Mouse (Mus musculus) R1 (cell line): ENCODE results near the gene Pde4b.

Experiments
- DNase-seq: peaks from one replicate; pipeline ENCODE4 v3.0.0-alpha.2; 2018; ENCODE audit warnings: low read depth, low spot score

Pde4b gene

DNA sequence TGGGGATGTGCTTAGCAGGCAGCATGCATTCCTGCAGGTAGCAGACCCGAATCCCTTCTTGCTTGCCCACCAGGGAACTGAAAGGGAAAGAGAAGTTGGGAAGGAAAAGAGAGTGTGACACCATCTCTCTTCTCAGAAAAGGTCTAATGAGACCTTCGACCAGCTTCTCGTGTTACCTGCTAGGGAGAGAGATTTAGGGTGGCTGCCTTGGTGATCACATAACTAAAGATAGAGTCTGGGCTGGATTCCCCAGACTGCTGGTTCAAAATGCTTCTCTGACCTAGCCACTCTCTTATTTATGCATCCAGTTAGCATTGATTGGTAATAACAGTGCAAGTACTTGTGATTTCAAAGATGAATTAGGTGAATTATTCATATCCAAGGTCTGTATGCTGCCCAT, 448.5 kb downstream of the Pde4b start:
- no peak for DNase-seq

GRCm38 (mm10) chr4:102538266-102538665, 450.9 kb downstream of the Pde4b start:
- no peak for DNase-seq

- no peak for DNase-seq
Observed at GRCm38 (mm10) chr4:102538793-102539192, 451.4 kb downstream of the Pde4b start.

- no peak for DNase-seq
Observed at GRCm38 (mm10) chr4:102539598-102540180, 452.3 kb downstream of the Pde4b start.

DNA sequence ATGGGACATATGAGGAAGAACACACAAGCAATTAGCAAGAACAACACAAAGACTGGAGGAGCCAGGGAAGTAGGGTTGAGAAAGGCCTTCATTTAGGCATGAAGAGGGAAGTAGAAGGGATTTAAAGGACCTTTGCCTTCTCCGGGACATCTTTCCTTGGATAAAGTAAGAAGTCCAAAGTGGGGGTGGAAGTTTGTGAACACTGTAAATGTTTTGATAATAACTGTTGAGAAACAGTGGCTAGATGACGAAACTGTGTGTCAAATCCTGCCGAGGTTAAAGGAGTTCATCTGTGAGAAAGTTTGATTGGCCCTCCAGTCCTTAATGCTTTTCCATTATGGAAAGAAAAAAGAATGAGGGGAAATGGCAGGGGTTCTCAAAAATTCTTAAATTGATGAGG, 455.6 kb downstream of the Pde4b start:
- DNase-seq, result no peak

DNA sequence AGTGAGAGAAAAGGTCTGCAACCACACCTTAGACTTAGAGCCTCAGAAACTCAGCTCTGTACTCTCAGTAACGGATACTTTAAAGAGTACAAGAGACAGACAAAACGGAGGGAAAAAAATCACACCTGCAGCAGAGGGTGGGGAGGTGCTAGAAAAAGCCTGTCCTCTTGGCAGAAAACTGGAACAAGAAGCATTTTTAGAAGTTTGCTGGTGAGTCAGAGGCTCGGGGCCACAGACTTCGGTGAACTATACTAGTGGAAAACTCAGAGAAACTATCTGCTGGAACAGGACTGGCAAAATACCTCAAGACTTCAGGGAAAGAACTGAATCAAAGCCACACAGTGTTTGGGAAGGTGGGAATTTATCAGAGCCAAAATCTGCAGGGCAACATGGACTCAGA, 457.9 kb downstream of the Pde4b start:
- no peak for DNase-seq

- DNase-seq, result no peak
Observed at GRCm38 (mm10) chr4:102555566-102555965, 468.2 kb downstream of the Pde4b start.

GRCm38 (mm10) chr4:102557006-102557405, 469.7 kb downstream of the Pde4b start:
- no peak for DNase-seq

GRCm38 (mm10) chr4:102557508-102558220, 470.3 kb downstream of the Pde4b start:
- no peak for DNase-seq

DNA sequence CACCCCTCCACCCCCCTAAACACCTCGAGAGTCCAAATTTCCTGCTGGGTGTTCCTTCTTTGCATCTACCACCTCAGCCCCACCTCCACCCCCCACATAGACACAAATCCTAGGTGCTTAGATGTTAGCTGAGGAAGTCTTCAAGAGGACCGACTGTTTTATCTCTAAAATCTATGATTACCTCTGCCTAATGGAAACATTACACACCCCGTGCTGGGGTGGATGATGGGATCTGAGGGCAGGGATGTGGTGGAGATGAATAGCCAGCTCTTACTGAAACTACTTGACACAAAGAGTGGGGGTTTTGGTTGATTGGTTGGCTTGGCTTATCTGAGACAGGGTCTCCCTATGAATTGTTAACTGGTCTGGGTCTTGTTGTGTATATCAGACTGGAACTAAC, 471.0 kb downstream of the Pde4b start:
- DNase-seq, result no peak

DNA sequence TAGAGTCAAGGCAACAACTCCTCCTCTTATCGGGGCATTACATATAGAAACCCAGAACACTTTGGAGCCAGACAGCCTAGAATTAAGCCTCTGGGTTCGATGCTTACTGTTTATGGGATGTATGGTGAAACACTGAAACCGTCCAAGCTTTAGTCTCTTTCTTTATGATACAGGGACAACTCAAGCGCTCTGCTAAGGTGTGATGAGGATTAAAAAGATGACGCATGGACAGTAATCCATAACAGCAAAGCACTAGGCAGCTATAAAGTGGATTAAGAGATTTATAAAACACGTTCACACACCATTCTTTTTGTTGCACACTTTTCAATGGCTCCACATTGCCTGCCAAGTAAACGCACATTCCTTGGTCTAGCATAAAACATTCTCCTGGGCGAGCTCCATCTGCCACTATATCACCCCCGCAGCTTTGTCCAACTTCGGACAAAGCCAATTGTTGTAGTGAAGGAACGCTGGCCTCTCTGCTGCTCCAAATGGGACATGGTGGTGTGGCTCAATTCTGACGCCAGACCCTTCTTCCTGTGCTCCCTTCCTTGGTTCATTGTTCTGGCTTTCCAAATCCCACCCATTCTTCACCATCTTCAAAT, 473.4 kb downstream of the Pde4b start:
- no peak for DNase-seq

GRCm38 (mm10) chr4:102563273-102563855, 476.0 kb downstream of the Pde4b start:
- DNase-seq, result no peak

DNA sequence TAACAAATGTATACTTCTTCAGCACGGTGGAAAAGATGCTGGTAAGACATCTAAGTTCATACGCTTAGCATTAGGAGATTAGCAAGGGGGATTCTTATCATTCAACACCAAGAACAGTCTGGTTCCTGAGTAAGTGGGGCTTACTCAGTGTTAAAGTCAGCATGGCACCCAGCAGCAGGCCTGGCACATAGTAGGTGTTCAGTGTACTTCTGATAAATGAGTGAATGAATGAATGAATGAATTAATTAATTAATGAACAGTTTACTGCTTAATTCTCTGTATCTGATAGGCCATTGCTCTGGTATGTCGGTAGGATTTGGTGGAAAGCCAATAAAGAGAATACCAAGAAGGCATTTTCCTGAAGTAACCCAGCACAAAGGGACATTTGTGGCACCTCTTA, 476.9 kb downstream of the Pde4b start:
- DNase-seq, result no peak

DNA sequence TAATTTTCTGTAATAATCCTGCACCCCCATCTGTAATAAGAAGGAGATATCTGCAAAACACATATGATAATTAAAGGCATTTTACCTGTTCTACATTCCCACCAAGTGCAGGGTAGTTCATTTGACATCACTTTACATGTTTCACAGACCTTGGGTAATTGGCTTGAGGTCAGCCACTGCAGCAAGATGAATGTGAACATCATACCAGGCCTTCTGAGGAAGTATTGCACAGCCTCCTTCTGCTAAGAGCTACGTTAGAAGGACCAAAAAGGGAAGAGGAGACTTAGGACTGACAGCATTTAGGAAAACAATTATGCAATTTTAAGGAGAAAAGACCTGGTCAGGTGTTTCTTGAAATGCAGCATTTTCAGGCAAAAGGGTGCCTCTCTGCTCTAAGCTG, 479.1 kb downstream of the Pde4b start:
- no peak for DNase-seq

GRCm38 (mm10) chr4:102567111-102567510, 479.8 kb downstream of the Pde4b start:
- no peak for DNase-seq

GRCm38 (mm10) chr4:102567676-102568254, 480.4 kb downstream of the Pde4b start:
- DNase-seq, result no peak

DNA sequence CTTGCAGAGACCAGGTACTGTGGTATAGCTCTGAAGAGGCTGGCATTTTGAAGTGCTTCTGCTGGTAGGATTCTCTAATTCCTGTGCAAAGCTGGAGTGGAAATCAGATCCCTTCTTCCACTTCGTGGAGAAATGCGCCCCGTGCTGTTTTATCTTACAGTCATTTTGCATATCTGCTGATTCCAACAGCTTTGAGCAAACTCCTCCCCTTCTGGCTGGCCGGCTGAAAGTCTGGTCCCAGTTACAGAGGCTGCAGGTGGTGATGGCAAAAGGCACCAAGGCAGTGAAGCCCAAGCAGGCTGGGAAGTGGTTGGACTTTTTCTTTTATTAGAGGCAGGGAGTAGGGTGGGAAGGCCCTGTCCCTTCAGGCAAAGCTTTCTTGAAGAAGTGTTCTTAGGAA, 481.2 kb downstream of the Pde4b start:
- DNase-seq, result peak; percentile 8

DNA sequence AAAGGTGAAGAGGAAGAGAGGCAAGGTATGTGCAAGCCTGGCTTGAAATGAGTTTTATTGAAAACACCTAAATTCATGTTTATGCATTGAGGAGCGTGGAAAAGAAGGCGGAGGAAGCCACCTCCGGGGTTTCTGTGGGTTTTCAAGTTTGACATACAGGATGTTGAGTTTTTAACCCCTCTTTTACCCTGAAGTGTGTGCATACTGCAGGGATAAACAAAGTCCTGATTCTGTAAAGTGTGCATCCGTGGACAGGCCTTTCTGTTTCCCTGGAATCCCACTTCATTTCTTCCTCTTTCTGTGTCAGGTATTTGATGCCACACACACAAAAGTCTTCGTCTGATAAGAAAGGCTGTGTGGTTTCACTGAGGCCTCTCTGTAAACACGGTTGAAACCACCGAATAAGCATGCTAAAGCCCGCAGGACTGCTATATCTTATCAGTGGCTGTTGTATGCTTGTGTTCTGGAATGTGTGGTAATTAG, 481.8 kb downstream of the Pde4b start:
- no peak for DNase-seq

DNA sequence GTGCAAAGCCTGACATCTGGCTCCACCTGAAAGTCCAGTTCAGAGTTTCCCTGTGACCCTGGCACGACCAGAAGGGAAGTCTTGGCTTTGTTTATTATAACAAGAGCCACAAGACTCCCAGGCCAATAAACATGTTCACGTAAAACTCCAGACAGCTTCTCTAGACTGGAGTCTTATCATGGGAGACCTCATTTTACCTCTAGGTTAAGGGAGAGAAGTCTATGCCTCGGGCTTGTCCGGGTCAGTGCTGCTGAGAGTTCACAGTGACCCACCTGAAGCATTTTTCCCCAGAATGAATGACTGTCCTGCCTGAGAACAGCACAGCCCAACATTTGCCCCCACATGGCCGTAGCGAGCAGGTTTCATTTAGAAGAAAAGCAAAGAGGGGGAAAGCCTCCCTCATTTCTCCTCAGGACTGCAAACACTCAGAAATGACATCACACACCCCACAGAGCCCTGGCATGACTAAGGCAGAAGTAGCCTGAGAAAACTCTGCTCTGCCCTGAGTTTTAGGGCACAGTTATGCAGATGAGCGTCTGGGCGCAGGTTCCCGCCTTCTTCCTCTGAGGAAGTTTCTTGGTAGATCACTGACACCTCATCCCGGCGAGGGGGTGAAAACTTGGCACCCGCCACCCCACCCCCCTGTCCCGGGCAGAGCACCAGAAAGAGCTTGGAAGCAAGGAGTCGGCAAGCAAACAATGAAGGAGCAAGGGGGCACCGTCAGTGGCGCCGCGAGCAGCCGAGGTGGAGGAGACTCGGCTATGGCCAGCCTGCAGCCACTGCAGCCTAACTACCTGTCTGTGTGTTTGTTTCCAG, 482.8 kb downstream of the Pde4b start:
- DNase-seq, result peak; percentile 2

DNA sequence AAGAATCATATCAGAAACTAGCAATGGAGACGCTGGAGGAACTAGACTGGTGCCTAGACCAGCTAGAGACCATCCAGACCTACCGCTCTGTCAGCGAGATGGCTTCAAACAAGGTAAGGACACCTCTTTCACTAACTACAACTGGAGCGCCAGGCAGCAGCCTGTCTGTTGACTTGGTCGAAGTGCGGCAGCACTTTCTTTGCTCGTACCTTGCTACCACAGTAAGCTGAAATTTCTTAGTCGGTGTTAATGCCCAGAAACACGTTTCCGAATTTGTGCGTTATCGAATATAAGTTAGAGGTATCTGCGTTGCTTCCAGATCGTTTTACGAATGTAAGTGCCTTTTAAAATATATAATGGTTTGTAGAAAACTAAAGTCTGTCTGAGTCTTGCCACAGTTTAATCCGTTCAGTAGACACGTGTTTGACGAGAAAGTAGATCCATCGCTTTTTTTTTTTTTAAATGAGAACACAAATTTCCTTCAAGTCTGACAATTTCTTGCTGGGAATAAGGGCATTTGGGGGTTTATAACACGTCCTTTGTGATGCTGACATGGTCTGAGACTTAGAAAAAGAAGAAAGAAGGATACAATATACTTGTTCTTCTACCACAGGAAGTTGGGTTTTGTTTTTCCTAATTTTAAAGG, 483.5 kb downstream of the Pde4b start:
- peak; percentile 3 for DNase-seq

DNA sequence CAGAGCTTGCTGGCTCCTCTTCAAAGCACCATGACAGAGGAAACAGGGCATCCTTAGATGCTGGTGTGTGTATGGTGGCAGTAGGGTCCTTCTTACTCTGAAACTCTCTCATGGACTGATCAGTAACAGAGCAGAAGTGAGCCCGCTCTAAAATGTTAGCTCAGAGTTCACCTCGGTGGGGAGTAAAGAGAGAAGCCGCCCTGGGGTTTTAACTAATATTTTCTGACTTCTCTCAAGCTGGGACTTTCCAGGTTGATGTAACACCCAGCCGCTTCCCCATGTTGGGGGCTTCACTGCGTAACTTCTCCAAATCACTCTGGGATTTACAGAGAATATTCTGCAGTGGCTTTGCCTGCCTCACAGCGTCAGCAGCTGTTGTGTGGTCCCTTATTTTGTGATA, 484.7 kb downstream of the Pde4b start:
- no peak for DNase-seq
